Mouse (Mus musculus) lung, postnatal 0 days (tissue): ENCODE measurements around the gene Fbxo28. TPM values are rescaled to one million over a fixed set of nuclear protein-coding genes. Genes with fewer than 3 reads are reported as not detected.

Experiments used
- ATAC-seq: fragments of 200-750 bp; cut with Nextera tagmentation; 2 replicates; pipeline ENCODE4 v1.8.0; 2017; ENCODE audit warnings: moderate library complexity
- DNase-seq: peaks from one replicate; pipeline ENCODE4 v3.0.0-alpha.2; 2016; ENCODE audit warnings: low spot score
- H3K27ac ChIP-seq: fragments of 300-500 bp; sonication (generic); 2 replicates; pipeline ENCODE4 v1.5.1; 2014; ENCODE audit warnings: antibody characterized with exemption, mild to moderate bottlenecking, low read length, mixed read lengths
- H3K27me3 ChIP-seq: fragments of 300-500 bp; sonication (generic); replicated peaks from 2 replicates; pipeline ENCODE4 v1.6.1; 2014; ENCODE audit warnings: low read length, mixed read lengths; ENCODE audit not compliant: insufficient read depth
- H3K36me3 ChIP-seq: fragments of 300-500 bp; sonication (generic); 2 replicates; pipeline ENCODE4 v1.6.1; 2014; ENCODE audit warnings: low read length, mixed read lengths; ENCODE audit not compliant: insufficient read depth
- H3K4me1 ChIP-seq: fragments of 300-500 bp; sonication (generic); 2 replicates; pipeline ENCODE4 v1.6.1; 2014; ENCODE audit warnings: antibody characterized with exemption, low read depth, low read length, mixed read lengths; ENCODE audit not compliant: insufficient read depth
- H3K4me2 ChIP-seq: fragments of 300-500 bp; sonication (generic); replicated peaks from 2 replicates; pipeline ENCODE4 v1.6.1; 2014; ENCODE audit warnings: low read depth, mild to moderate bottlenecking, low read length, moderate library complexity, mixed read lengths
- H3K4me3 ChIP-seq: fragments of 300-500 bp; sonication (generic); 2 replicates; pipeline ENCODE4 v1.5.1; 2014; ENCODE audit warnings: low read depth, low read length
- H3K9ac ChIP-seq: fragments of 300-500 bp; sonication (generic); replicated peaks from 2 replicates; pipeline ENCODE4 v1.6.1; 2014; ENCODE audit warnings: low read depth, mild to moderate bottlenecking
- H3K9me3 ChIP-seq: fragments of 300-500 bp; sonication (generic); 2 replicates; pipeline ENCODE4 v1.6.1; 2016; ENCODE audit warnings: low read length, mixed read lengths
- CTCF ChIP-seq: IDR thresholded peaks from 2 replicates; pipeline ENCODE4 v1.5.1; 2016; ENCODE audit warnings: antibody characterized with exemption, mild to moderate bottlenecking
- EP300 ChIP-seq: IDR thresholded peaks from 2 replicates; pipeline ENCODE4 v1.6.1; 2016; ENCODE audit warnings: antibody characterized with exemption, mild to moderate bottlenecking, control low read depth
- WGBS: fragments of 180-500 bp; shearing (Covaris S2); extraction: QIAGEN DNeasy Blood & Tissue Kit; methylation state at CpG from one replicate; pipeline ENCODE4 v1.1.7; 2014; 5-methylcytosine and 5-hydroxymethylcytosine counted together
- polyA plus RNA-seq: library from polyadenylated mRNA; unstranded; fragments of >200 nt; fragmentation: Nextera tagmentation; extraction: Ambion mirVana; gene quantifications from 2 replicates; pipeline ENCODE4 v1.2.1, GENCODE M21; 2015

The Fbxo28 gene
- polyA plus RNA-seq, 1 experiment from 2014 or later, result 9.8 TPM

- Histone ChIP-seq H3K4me1 (no peaks in the 10 kb centered on the region), H3K9me3 (no peaks in the 10 kb centered on the region), H3K27ac (no peak overlapping the region), H3K4me3 (no peak overlapping the region), H3K4me2 (no peak overlapping the region), H3K27me3 (no peaks in the 10 kb centered on the region), H3K36me3 (no peaks in the 10 kb centered on the region), H3K9ac (no peak overlapping the region)
- DNase-seq (no peak), ATAC-seq (no peak)
- 66% methylated on average over 2 of the region's 2 CpGs for WGBS
- TF ChIP-seq EP300 (no peak), CTCF (no peak)
Observed at GRCm38 (mm10) chr1:182288601-182289000, 52.8 kb downstream of the Fbxo28 start.

- Histone ChIP-seq H3K4me1 (no peaks in the 10 kb centered on the region), H3K9ac (no peak overlapping the region), H3K27me3 (no peaks in the 10 kb centered on the region), H3K27ac (no peak overlapping the region), H3K4me3 (no peak overlapping the region), H3K36me3 (no peaks in the 10 kb centered on the region), H3K9me3 (no peaks in the 10 kb centered on the region), H3K4me2 (no peak overlapping the region)
- peak; percentile 84 for DNase-seq
- TF ChIP-seq EP300, result no peak
- peak; percentile 50 for TF ChIP-seq CTCF
- 56% methylated on average over 7 of the region's 7 CpGs for whole genome bisulfite sequencing
- ATAC-seq, result peak; percentile 79
Observed at GRCm38 (mm10) chr1:182287781-182288180, 53.6 kb downstream of the Fbxo28 start.

- Histone ChIP-seq H3K4me2 (no peak overlapping the region), H3K36me3 (no peaks in the 10 kb centered on the region), H3K27ac (no peak overlapping the region), H3K4me1 (0 out of 2 replicates have a peak, but pooled peaks cover 8% of the 10 kb centered on the region), H3K9ac (no peak overlapping the region), H3K27me3 (no peaks in the 10 kb centered on the region), H3K4me3 (no peak overlapping the region), H3K9me3 (no peaks in the 10 kb centered on the region)
- TF ChIP-seq CTCF (no peak), EP300 (no peak)
- WGBS, result 95% methylated on average over 2 of the region's 2 CpGs
- ATAC-seq (no peak), DNase-seq (no peak)
Observed at GRCm38 (mm10) chr1:182284795-182285194, 56.6 kb downstream of the Fbxo28 start.

- Histone ChIP-seq H3K27me3 (no peaks in the 10 kb centered on the region), H3K4me1 (0 out of 2 replicates have a peak, but pooled peaks cover 8% of the 10 kb centered on the region), H3K4me2 (peak overlapping the region; percentile 88), H3K36me3 (peaks cover 6% of the 10 kb centered on the region; the same call in 1 of the 2 replicates), H3K27ac (peak overlapping the region; percentile 94; the same call in 1 of the 2 replicates), H3K9me3 (no peaks in the 10 kb centered on the region), H3K4me3 (peak overlapping the region; percentile 79), H3K9ac (peak overlapping the region; percentile 82; the same call in 1 of the 2 replicates)
- 21% methylated on average over 7 of the region's 7 CpGs for WGBS
- DNase-seq (peak; percentile 60), ATAC-seq (no peak)
- TF ChIP-seq EP300, result 0 out of 2 replicates have a peak, but pooled peaks have one; percentile 2
- TF ChIP-seq CTCF, result no peak
Observed at GRCm38 (mm10) chr1:182283231-182283630, 58.2 kb downstream of the Fbxo28 start.

- peak within 1 kb of the TSS; percentile 88 for H3K4me2 ChIP-seq
- no peak; the same call in 1 of the 2 replicates for TF ChIP-seq EP300
- no peak for TF ChIP-seq CTCF
- peaks cover 12% of the 10 kb centered on the region; the same call in 1 of the 2 replicates for H3K36me3 ChIP-seq
- 3% methylated on average over 79 of the region's 94 CpGs for WGBS
- DNase-seq (peak; percentile 91), ATAC-seq (peak; percentile 95)
- H3K27ac ChIP-seq, result peak within 1 kb of the TSS; percentile 94
- no peaks in the 10 kb centered on the region for H3K27me3 ChIP-seq
- H3K4me1 ChIP-seq, result 0 out of 2 replicates have a peak, but pooled peaks cover 8% of the 10 kb centered on the region
- peak within 1 kb of the TSS; percentile 79 for H3K4me3 ChIP-seq
- H3K9ac ChIP-seq, result peak within 1 kb of the TSS; percentile 82
- no peaks in the 10 kb centered on the region for H3K9me3 ChIP-seq
Observed at GRCm38 (mm10) chr1:182282091-182283075, 59.0 kb downstream of the Fbxo28 start, which contains the start of gene Degs1. Gene Degs1 (minus strand): TSS chr1:182282804.

GRCm38 (mm10) chr1:182281251-182281711, 60.1 kb downstream of the Fbxo28 start:
- Histone ChIP-seq H3K9me3 (no peaks in the 10 kb centered on the region), H3K4me2 (peak overlapping the region; percentile 88), H3K4me1 (0 out of 2 replicates have a peak, but pooled peaks cover 8% of the 10 kb centered on the region), H3K36me3 (peaks cover 18% of the 10 kb centered on the region; the same call in 1 of the 2 replicates), H3K4me3 (peak overlapping the region; percentile 79), H3K27me3 (no peaks in the 10 kb centered on the region), H3K9ac (0 out of 2 replicates have a peak overlapping the region, but pooled peaks have one; percentile 9), H3K27ac (peak overlapping the region; percentile 94; the same call in 1 of the 2 replicates)
- DNase-seq, result peak; percentile 55
- no peak for ATAC-seq
- TF ChIP-seq CTCF (no peak), EP300 (no peak)
- WGBS, result 12% methylated on average over 9 of the region's 9 CpGs
